Mouse (Mus musculus): ENCODE measurements around the gene Akap8l. TPM values are rescaled to one million over a fixed set of nuclear protein-coding genes. Genes with fewer than 3 reads are reported as not detected.

The Akap8l gene
- total RNA-seq, 1 experiment from 2014 or later = 157 TPM

DNA sequence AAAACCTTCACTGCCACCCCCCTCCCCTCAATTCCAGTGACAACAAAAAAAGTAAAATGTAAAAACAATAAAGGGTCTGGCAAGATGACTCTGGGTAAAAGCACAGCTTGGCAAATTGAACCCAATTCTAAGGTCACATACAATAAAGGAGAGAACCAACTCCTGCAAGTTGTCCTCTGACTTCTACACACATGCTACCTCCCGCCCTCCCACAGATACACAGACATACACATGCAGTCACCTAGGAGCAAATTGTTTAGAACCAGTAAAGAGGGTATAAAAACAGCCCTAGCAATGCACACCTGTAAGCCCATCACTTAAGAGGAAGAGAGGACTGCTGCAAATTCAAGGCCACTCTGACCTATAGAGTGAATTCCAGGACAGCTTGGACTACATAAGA, 27.6 kb downstream of the Akap8l start:
- no peak for ATAC-seq (replicated peaks; ENCODE audit: insufficient number of reproducible peaks, low FRiP score, low TSS enrichment, poor library complexity, severe bottlenecking)

- no peak for ATAC-seq (replicated peaks; ENCODE audit: insufficient number of reproducible peaks, low FRiP score, low TSS enrichment, poor library complexity, severe bottlenecking)
Observed at GRCm38 (mm10) chr17:32321836-32322235, 28.6 kb downstream of the Akap8l start.

- peak; percentile 15 for ATAC-seq (replicated peaks; ENCODE audit: insufficient number of reproducible peaks, low FRiP score, low TSS enrichment, poor library complexity, severe bottlenecking)
Observed at GRCm38 (mm10) chr17:32321390-32321734, 29.0 kb downstream of the Akap8l start.

- peak; percentile 96 for ATAC-seq (replicated peaks; ENCODE audit: insufficient number of reproducible peaks, low FRiP score, low TSS enrichment, poor library complexity, severe bottlenecking)
Observed at GRCm38 (mm10) chr17:32320597-32321389, 29.6 kb downstream of the Akap8l start, which contains the start of gene Akap8. TSS of gene Akap8 (minus strand) at chr17:32321238.

DNA sequence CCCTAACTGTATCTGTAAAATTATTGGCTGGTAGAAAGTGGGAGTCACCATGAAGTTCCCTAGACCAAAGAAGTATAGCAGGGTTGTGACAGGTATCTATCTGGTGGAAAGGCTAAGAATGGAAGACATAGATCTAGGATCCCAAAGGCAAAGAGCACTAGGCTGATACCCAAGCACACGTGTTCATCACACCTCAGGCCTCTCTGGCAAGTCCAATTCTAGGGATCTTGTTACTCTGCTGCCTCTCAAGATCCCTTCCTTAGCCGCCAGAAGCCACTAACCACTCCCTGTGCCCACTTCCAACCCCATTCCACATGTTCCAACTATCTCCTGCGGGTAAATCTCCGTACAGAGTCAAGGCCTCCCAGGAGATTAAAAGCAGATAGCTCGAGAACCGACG, 30.5 kb downstream of the Akap8l start:
- ATAC-seq (replicated peaks; ENCODE audit: insufficient number of reproducible peaks, low FRiP score, low TSS enrichment, poor library complexity, severe bottlenecking) = no peak

DNA sequence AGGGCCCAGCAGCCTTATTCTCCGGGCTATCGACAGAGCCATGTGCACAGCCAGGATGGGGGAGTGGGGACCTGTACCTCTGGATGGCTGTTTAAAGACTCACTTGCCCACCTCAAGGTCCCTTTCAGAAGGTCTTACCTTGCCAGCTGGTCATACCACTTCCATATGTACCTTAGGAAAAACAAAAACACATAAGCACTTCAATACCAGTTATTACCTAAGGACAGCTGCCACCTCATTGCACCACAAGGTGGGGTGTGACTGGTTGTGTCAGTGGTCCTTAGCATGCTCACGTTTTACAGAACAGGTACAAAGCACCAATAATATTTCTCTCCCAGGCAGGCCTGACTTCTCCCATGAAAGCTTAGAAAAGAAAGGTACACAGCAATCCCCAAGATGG, 32.7 kb downstream of the Akap8l start:
- ATAC-seq (replicated peaks; ENCODE audit: insufficient number of reproducible peaks, low FRiP score, low TSS enrichment, poor library complexity, severe bottlenecking) = no peak

- ATAC-seq (replicated peaks; ENCODE audit: insufficient number of reproducible peaks, low FRiP score, low TSS enrichment, poor library complexity, severe bottlenecking) = no peak
Observed at GRCm38 (mm10) chr17:32317032-32317431, 33.4 kb downstream of the Akap8l start.

- no peak for ATAC-seq (replicated peaks; ENCODE audit: insufficient number of reproducible peaks, low FRiP score, low TSS enrichment, poor library complexity, severe bottlenecking)
Observed at GRCm38 (mm10) chr17:32315560-32315959, 34.8 kb downstream of the Akap8l start.

DNA sequence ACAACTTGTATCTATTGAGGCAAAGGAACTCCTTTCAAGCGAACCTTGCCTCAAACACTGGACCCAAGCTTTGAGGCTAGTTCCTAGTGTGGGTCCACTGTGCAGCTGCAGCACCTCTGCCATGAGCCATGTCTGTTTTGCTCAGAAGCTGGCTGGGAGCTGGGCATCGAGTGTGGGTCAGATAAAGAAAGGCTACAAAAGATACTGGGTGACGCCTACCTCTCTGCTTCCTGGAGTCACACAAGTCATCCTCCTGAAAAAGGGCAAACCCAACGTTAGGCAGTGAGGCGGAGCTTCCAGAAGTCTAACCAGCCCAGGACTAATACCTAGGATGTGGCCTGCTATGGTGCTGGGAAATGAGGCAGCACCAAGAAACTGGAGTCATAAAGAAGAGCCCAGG, 36.5 kb downstream of the Akap8l start:
- no peak for ATAC-seq (replicated peaks; ENCODE audit: insufficient number of reproducible peaks, low FRiP score, low TSS enrichment, poor library complexity, severe bottlenecking)

- no peak for ATAC-seq (replicated peaks; ENCODE audit: insufficient number of reproducible peaks, low FRiP score, low TSS enrichment, poor library complexity, severe bottlenecking)
Observed at GRCm38 (mm10) chr17:32312801-32313200, 37.6 kb downstream of the Akap8l start.

DNA sequence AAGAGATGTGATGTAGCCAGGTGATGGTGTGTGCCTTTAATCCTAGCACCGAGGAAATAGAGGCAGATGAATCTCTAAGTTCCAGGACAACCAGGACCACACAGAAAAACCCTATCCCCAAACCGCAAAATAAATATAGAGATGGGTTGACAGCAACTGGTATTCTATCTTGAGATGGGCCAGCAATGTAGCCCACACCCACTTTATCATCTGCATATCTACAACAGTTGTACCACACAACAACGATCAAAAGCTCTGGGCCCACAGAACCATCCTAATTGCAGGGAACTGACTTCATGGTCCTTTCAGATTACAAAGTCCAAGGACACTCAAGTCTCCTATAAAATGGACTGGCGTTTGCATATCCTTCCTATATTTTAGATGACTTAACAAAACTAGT, 42.4 kb downstream of the Akap8l start:
- no peak for ATAC-seq (replicated peaks; ENCODE audit: insufficient number of reproducible peaks, low FRiP score, low TSS enrichment, poor library complexity, severe bottlenecking)

DNA sequence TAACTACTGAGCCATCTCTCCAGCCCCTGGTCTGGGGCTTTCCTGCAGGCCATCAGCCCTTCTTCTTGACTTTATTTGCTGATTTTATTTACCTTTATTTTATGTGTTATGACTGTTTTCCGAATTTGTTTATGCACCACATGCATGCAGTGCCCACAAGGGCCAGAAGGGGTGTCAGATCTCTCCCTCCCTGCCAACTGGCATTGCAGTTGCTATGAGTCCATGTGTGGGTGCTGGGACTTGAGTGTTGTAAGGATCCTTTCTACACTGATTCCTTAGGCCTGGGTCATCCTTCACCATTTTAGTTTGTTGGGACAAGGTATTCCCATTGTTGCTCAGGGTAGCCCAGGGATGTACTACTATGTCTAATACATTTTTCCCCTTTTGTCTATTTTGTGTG, 52.3 kb downstream of the Akap8l start:
- no peak for ATAC-seq (replicated peaks; ENCODE audit: insufficient number of reproducible peaks, low FRiP score, low TSS enrichment, poor library complexity, severe bottlenecking)

- ATAC-seq (replicated peaks; ENCODE audit: insufficient number of reproducible peaks, low FRiP score, low TSS enrichment, poor library complexity, severe bottlenecking) = no peak
Observed at GRCm38 (mm10) chr17:32295901-32296300, 54.5 kb downstream of the Akap8l start.

GRCm38 (mm10) chr17:32295160-32295559, 55.2 kb downstream of the Akap8l start:
- ATAC-seq (replicated peaks; ENCODE audit: insufficient number of reproducible peaks, low FRiP score, low TSS enrichment, poor library complexity, severe bottlenecking) = no peak

GRCm38 (mm10) chr17:32285138-32285670, 65.2 kb downstream of the Akap8l start:
- no peak for ATAC-seq (replicated peaks; ENCODE audit: insufficient number of reproducible peaks, low FRiP score, low TSS enrichment, poor library complexity, severe bottlenecking)

DNA sequence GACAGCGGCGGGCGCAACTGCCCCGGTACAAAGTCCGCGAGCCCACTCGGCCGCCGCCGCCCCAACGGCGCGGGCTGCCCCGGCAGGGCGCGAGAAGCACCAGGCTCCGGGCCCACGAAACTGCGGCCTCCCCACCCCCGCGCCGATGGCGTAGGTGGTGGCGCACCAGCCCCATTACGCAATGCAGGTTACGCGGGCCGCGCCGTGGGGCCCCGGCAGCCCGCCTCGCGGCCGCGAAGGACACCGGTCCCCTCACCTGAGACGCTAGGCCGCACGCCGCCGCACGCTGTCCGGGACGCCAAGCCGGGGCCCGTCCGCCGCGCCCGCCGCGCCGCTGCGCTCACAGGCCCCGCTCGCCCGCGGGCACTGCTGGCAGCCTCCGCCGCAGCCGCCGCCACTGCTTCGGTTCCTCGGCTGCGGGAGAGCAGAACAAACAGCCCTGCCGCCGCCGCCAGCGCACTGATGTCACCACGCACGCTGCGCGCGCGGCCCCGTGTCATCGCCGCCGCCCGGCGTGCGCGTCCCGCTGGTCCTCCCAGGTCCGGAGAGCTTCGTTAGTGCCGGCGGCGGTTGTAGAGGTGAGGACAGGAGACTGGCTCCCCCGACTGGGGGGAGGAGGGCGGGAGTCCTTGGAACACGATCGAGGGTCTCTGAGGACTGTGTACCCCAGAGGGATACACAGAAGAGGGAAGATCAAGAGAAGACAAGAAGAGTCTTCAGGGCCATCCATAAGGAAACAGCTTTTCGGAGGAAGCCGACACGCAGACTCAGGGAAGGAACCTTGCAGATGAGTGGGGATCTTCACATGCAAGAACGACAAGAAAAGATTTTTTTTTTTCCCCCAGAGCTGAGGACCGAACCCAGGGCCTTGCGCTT, 65.9 kb downstream of the Akap8l start, which contains the start of gene Brd4:
Brd4 (minus strand) TSS at position 461 of the 876 bp plus-strand sequence.
- peak; percentile 70 for ATAC-seq (replicated peaks; ENCODE audit: insufficient number of reproducible peaks, low FRiP score, low TSS enrichment, poor library complexity, severe bottlenecking)

DNA sequence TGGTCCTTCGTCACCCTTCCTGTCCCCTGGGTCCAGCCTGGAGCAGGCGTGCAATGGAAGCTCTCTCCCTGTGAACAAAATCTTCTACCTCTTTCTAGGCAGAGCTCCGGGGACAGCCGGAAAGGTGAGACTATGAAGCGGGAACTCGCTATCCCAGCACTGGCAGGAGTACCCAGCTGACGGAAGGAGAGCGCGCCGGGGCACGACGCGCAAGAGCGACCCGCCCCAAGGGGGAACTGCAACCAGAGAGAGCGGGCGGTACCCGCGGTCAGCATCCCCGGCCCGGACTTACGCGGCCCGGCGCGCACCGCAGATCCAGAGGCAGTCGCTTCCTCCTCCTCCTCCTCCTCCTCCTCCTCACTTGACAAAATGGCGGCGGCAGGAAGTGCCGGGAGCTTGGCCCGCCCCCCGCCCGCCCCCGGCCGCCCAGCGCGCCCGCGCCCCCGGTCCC, 66.6 kb downstream of the Akap8l start:
- ATAC-seq (replicated peaks; ENCODE audit: insufficient number of reproducible peaks, low FRiP score, low TSS enrichment, poor library complexity, severe bottlenecking) = peak; percentile 83

DNA sequence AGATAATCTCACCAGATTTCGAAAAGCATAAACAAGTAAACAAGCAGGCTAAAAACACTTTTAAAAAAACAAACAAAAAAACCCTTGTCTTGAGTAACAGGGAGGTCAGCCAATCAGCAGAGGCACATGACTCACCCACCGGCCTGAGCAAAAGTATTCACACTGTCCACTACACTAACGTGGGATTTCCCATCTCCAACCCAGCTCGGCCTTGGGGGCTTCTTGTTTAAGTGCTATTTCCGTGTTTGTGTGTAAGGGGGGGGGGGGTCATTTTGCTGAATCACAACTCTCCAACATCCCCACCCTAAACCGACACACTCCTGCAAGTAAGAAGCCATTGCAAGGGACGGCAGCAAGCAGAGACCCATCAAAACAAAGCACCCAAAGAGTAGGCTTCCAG, 67.1 kb downstream of the Akap8l start:
- ATAC-seq (replicated peaks; ENCODE audit: insufficient number of reproducible peaks, low FRiP score, low TSS enrichment, poor library complexity, severe bottlenecking) = no peak

DNA sequence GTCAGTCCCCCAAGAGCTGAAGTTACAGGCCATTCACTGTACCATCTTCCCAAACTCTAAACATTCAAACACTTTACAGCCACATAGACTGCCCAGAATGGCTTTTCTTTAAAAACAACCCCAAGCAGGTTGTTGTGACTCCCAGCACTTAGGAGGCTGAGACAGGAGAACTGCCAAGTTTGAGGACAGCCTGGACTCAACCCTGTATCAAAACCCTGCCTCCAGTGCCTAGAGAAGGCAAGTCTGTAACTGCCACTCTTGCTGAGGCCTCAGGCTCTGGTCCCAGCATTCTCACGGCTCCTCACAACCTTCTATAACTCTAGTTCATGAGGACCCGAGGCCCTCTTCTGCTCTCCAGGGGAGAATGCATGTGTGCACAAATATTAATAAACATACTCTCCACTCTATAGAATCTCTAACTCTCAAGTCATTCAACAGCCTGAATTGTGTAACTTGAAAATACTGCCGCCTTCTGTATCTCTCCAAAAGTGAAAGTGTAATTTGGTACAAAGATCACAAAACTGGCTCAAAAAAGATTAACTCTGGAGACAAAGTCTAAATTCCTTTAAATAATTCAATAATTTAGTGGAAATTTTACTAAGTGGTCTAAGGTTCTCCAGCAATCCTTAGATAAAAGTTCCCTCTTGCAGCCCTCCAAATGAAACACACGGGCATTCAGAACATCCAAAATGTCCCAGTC, 68.6 kb downstream of the Akap8l start:
- no peak for ATAC-seq (replicated peaks; ENCODE audit: insufficient number of reproducible peaks, low FRiP score, low TSS enrichment, poor library complexity, severe bottlenecking)
